Mouse (Mus musculus): ENCODE results near the gene Med24.
A peak's percentile ranks its signal among the peaks of the same experiment; 100 is the strongest.

Gene Med24

GRCm38 (mm10) chr11:98765421-98766309 is 36.4 kb upstream of the Med24 start:
- DNase-seq (ENCODE audit: inconsistent ontology term), result no peak

GRCm38 (mm10) chr11:98764746-98765145 is 35.5 kb upstream of the Med24 start:
- DNase-seq (ENCODE audit: inconsistent ontology term), result no peak

GRCm38 (mm10) chr11:98764091-98764490 is 34.9 kb upstream of the Med24 start:
- DNase-seq (ENCODE audit: inconsistent ontology term), result no peak

- no peak for DNase-seq (ENCODE audit: inconsistent ontology term)
Observed at GRCm38 (mm10) chr11:98763502-98763861, 34.2 kb upstream of the Med24 start.

GRCm38 (mm10) chr11:98762756-98763501 is 33.7 kb upstream of the Med24 start:
- DNase-seq (ENCODE audit: inconsistent ontology term), result no peak

GRCm38 (mm10) chr11:98761939-98762338 is 32.7 kb upstream of the Med24 start:
- DNase-seq (ENCODE audit: inconsistent ontology term), result no peak

- DNase-seq (ENCODE audit: inconsistent ontology term), result no peak
Observed at GRCm38 (mm10) chr11:98756711-98757110, 27.5 kb upstream of the Med24 start.

GRCm38 (mm10) chr11:98755726-98756380 is 26.6 kb upstream of the Med24 start:
- DNase-seq (ENCODE audit: inconsistent ontology term), result no peak

GRCm38 (mm10) chr11:98754621-98755181 is 25.5 kb upstream of the Med24 start:
- DNase-seq (ENCODE audit: inconsistent ontology term), result peak; percentile 87

- DNase-seq (ENCODE audit: inconsistent ontology term), result no peak
Observed at GRCm38 (mm10) chr11:98754151-98754620, 25.0 kb upstream of the Med24 start.

GRCm38 (mm10) chr11:98753264-98753663 is 24.0 kb upstream of the Med24 start:
- no peak for DNase-seq (ENCODE audit: inconsistent ontology term)

- DNase-seq (ENCODE audit: inconsistent ontology term), result no peak
Observed at GRCm38 (mm10) chr11:98752562-98753140, 23.4 kb upstream of the Med24 start.

GRCm38 (mm10) chr11:98751221-98751782 is 22.1 kb upstream of the Med24 start:
- DNase-seq (ENCODE audit: inconsistent ontology term), result no peak

GRCm38 (mm10) chr11:98750351-98751201 is 21.3 kb upstream of the Med24 start:
- peak; percentile 91 for DNase-seq (ENCODE audit: inconsistent ontology term)

- DNase-seq (ENCODE audit: inconsistent ontology term), result no peak
Observed at GRCm38 (mm10) chr11:98749716-98750115, 20.5 kb upstream of the Med24 start.

- DNase-seq (ENCODE audit: inconsistent ontology term), result no peak
Observed at GRCm38 (mm10) chr11:98748506-98749416, 19.5 kb upstream of the Med24 start.

GRCm38 (mm10) chr11:98747804-98748505 is 18.7 kb upstream of the Med24 start:
- DNase-seq (ENCODE audit: inconsistent ontology term), result peak; percentile 56

- peak; percentile 75 for DNase-seq (ENCODE audit: inconsistent ontology term)
Observed at GRCm38 (mm10) chr11:98746855-98747693, 17.8 kb upstream of the Med24 start.

Data from Muller cell, postnatal 12 days (primary cell).